Mouse (Mus musculus): Measurements from ENCODE around the gene Higd2a. TPM values are rescaled to one million over a fixed set of nuclear protein-coding genes. Genes with fewer than 3 reads are reported as not detected.
"Not testable (repeated sequence)": the region's sequence is repeated elsewhere in the genome, so short reads cannot be mapped to it uniquely, and the experiment has no call there.

Higd2a gene
- polyA plus RNA-seq, 1 experiment from 2014 or later, result 179 TPM

- Histone ChIP-seq H3K27me3 (ENCODE audit: insufficient read depth, poor library complexity, severe bottlenecking) (peaks cover 16% of the 10 kb centered on the region; the same call in 1 of the 2 replicates), H3K27ac (peak overlapping the region; percentile 87), H3K36me3 (no peaks in the 10 kb centered on the region), H3K4me3 (peak overlapping the region; percentile 85), H3K4me1 (peaks cover 25% of the 10 kb centered on the region), H3K9me3 (no peaks in the 10 kb centered on the region)
- WGBS, result 9% methylated on average over 13 of the region's 13 CpGs
- DNase-seq (ENCODE audit: low spot score), result no peak
These were observed 20.6 kb downstream of the Higd2a start for GRCm38 (mm10) chr13:54610613-54610971.

- Histone ChIP-seq H3K4me3 (peak within 1 kb of the TSS; percentile 85), H3K36me3 (no peaks in the 10 kb centered on the region), H3K9me3 (no peaks in the 10 kb centered on the region), H3K4me1 (peaks cover 25% of the 10 kb centered on the region), H3K27ac (peak within 1 kb of the TSS; percentile 87), H3K27me3 (ENCODE audit: insufficient read depth, poor library complexity, severe bottlenecking) (peaks cover 16% of the 10 kb centered on the region; the same call in 1 of the 2 replicates)
- peak; percentile 86 for DNase-seq (ENCODE audit: low spot score)
- WGBS, result 2% methylated on average over 49 of the region's 66 CpGs
These were observed 21.2 kb downstream of the Higd2a start, which contains the start of gene Cltb for GRCm38 (mm10) chr13:54610972-54611754. TSS of gene Cltb (minus strand) at chr13:54611344.

GRCm38 (mm10) chr13:54613141-54613540 is 23.1 kb downstream of the Higd2a start:
- H3K4me1 ChIP-seq, result peaks cover 25% of the 10 kb centered on the region
- peaks cover 16% of the 10 kb centered on the region; the same call in 1 of the 2 replicates for H3K27me3 ChIP-seq (ENCODE audit: insufficient read depth, poor library complexity, severe bottlenecking)
- 90% methylated on average over 8 of the region's 8 CpGs for WGBS
- DNase-seq (ENCODE audit: low spot score); H3K27ac ChIP-seq; H3K4me3 ChIP-seq; H3K9me3 ChIP-seq; H3K36me3 ChIP-seq: not testable (repeated sequence)

GRCm38 (mm10) chr13:54616307-54616706 is 26.3 kb downstream of the Higd2a start:
- Histone ChIP-seq H3K27me3 (ENCODE audit: insufficient read depth, poor library complexity, severe bottlenecking) (no peaks in the 10 kb centered on the region), H3K9me3 (no peaks in the 10 kb centered on the region), H3K4me3 (no peak overlapping the region), H3K4me1 (peaks cover 7% of the 10 kb centered on the region; the same call in 1 of the 2 replicates), H3K27ac (no peak overlapping the region), H3K36me3 (no peaks in the 10 kb centered on the region)
- 67% methylated on average over 8 of the region's 8 CpGs for WGBS
- no peak for DNase-seq (ENCODE audit: low spot score)

GRCm38 (mm10) chr13:54616998-54617397 is 27.0 kb downstream of the Higd2a start:
- Histone ChIP-seq H3K27me3 (ENCODE audit: insufficient read depth, poor library complexity, severe bottlenecking) (no peaks in the 10 kb centered on the region), H3K4me1 (peaks cover 4% of the 10 kb centered on the region; the same call in 1 of the 2 replicates), H3K4me3 (no peak overlapping the region), H3K27ac (no peak overlapping the region), H3K36me3 (no peaks in the 10 kb centered on the region), H3K9me3 (no peaks in the 10 kb centered on the region)
- WGBS, result 65% methylated on average over 6 of the region's 6 CpGs
- DNase-seq (ENCODE audit: low spot score), result no peak

GRCm38 (mm10) chr13:54621155-54621932 is 31.3 kb downstream of the Higd2a start, which contains the start of gene Faf2:
TSS of gene Faf2 (plus strand) at chr13:54621784.
- H3K4me1 ChIP-seq, result peaks cover 18% of the 10 kb centered on the region
- no peaks in the 10 kb centered on the region for H3K27me3 ChIP-seq (ENCODE audit: insufficient read depth, poor library complexity, severe bottlenecking)
- peak within 1 kb of the TSS; percentile 98 for H3K27ac ChIP-seq
- H3K9me3 ChIP-seq, result no peaks in the 10 kb centered on the region
- DNase-seq (ENCODE audit: low spot score), result peak; percentile 96
- WGBS, result 9% methylated on average over 44 of the region's 44 CpGs
- peak within 1 kb of the TSS; percentile 86 for H3K4me3 ChIP-seq
- 0 out of 2 replicates have a peak, but pooled peaks cover 9% of the 10 kb centered on the region for H3K36me3 ChIP-seq

- 1% methylated on average over 27 of the region's 27 CpGs for WGBS
- H3K27ac ChIP-seq, result peak overlapping the region; percentile 98
- no peaks in the 10 kb centered on the region for H3K27me3 ChIP-seq (ENCODE audit: insufficient read depth, poor library complexity, severe bottlenecking)
- H3K4me1 ChIP-seq, result peaks cover 18% of the 10 kb centered on the region
- no peaks in the 10 kb centered on the region for H3K9me3 ChIP-seq
- H3K4me3 ChIP-seq, result peak overlapping the region; percentile 86
- 0 out of 2 replicates have a peak, but pooled peaks cover 10% of the 10 kb centered on the region for H3K36me3 ChIP-seq
- no peak for DNase-seq (ENCODE audit: low spot score)
These were observed 32.0 kb downstream of the Higd2a start for GRCm38 (mm10) chr13:54621960-54622521.

- no peak for DNase-seq (ENCODE audit: low spot score)
These were observed 39.1 kb downstream of the Higd2a start for GRCm38 (mm10) chr13:54629128-54629527.

GRCm38 (mm10) chr13:54632731-54633277 is 42.8 kb downstream of the Higd2a start:
- no peak overlapping the region for H3K4me3 ChIP-seq
- peaks cover 34% of the 10 kb centered on the region for H3K36me3 ChIP-seq
- WGBS, result 62% methylated on average over 3 of the region's 3 CpGs

More at GRCm38 (mm10) chr13:54629128-54629527, 39.1 kb downstream of the Higd2a start:
- Histone ChIP-seq H3K27me3 (ENCODE audit: insufficient read depth, poor library complexity, severe bottlenecking) (no peaks in the 10 kb centered on the region), H3K4me3 (no peak overlapping the region), H3K4me1 (0 out of 2 replicates have a peak, but pooled peaks cover under 1% of the 10 kb centered on the region), H3K36me3 (peaks cover 26% of the 10 kb centered on the region), H3K9me3 (no peaks in the 10 kb centered on the region), H3K27ac (no peak overlapping the region)
- whole genome bisulfite sequencing, result 89% methylated on average over 4 of the region's 4 CpGs

GRCm38 (mm10) chr13:54635011-54635410 is 45.0 kb downstream of the Higd2a start:
- H3K27me3 ChIP-seq (ENCODE audit: insufficient read depth, poor library complexity, severe bottlenecking), result no peaks in the 10 kb centered on the region
- H3K4me3 ChIP-seq, result no peak overlapping the region
- H3K4me1 ChIP-seq, result no peaks in the 10 kb centered on the region
- peaks cover 53% of the 10 kb centered on the region for H3K36me3 ChIP-seq
- no peaks in the 10 kb centered on the region for H3K9me3 ChIP-seq
- WGBS, result 95% methylated on average over 3 of the region's 3 CpGs
- no peak overlapping the region for H3K27ac ChIP-seq
- DNase-seq (ENCODE audit: low spot score), result no peak

More at GRCm38 (mm10) chr13:54632731-54633277, 42.8 kb downstream of the Higd2a start:
- Histone ChIP-seq H3K9me3 (no peaks in the 10 kb centered on the region), H3K27me3 (ENCODE audit: insufficient read depth, poor library complexity, severe bottlenecking) (no peaks in the 10 kb centered on the region), H3K27ac (no peak overlapping the region), H3K4me1 (no peaks in the 10 kb centered on the region)
- DNase-seq (ENCODE audit: low spot score), result no peak
